Mouse (Mus musculus) liver, embryonic 14.5 days (tissue): ENCODE data around the gene Ago3.

Experiments used
- CTCF ChIP-seq: IDR thresholded peaks from 2 replicates; pipeline ENCODE4 v1.5.1; 2016; ENCODE audit warnings: antibody characterized with exemption, low read depth, control low read depth
- EP300 ChIP-seq: IDR thresholded peaks from 2 replicates; pipeline ENCODE4 v1.6.1; 2016; ENCODE audit warnings: antibody characterized with exemption, low read depth

- TF ChIP-seq CTCF: no peak
- no peak for TF ChIP-seq EP300
Measured at GRCm38 (mm10) chr4:126305428-126305827, 123.9 kb downstream of the Ago3 start.
